In the genomic region with DNA sequence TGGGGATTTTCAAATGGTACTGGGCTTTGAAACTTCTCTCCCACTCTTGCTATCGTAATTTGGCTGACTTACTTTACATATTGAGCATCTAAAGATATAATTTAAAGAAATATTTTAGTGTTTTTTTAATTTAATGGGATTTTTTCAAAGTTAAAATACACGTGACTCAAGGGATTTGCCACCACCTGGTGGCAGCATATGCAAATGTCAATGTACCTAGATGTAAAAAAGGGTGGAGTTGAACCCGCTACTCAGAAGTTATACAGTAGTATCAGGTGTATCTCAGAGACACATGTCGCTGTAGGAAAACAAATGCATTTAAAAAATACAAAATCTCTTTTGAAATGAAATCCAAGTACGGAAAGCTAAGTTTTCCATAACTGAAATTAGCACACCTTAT, we compare ENCODE assay signal across 15 mouse cellular contexts.
A peak's percentile ranks its signal among the peaks of the same experiment; 100 is the strongest.
DNase-seq lines count a peak whose midpoint lies in the region; TF ChIP-seq lines count a peak whose summit lies in the region.
"Had no signal": no experiment of that assay in that cellular context is flagged by ENCODE, and none has a peak within 500 bp of the region (broad histone marks: within the 10 kb centered on the region; RNA-seq: fewer than 3 reads in every experiment).

No protein-coding gene starts in this region.

- peak; percentile 69 for TF ChIP-seq CTCF in layer of hippocampus, adult 2 months (conservative IDR thresholded peaks at IDR 0.05)

- H3K4me3 ChIP-seq in layer of hippocampus, adult 2 months: no peak overlapping the region
- no peak overlapping the region for H3K4me3 ChIP-seq in hindbrain, embryonic 10.5 days
- H3K4me3 ChIP-seq: embryonic facial prominence, embryonic 13.5 days; hindbrain, embryonic 13.5 days; liver, embryonic 13.5 days had no signal

- 81% methylated on average over 5 of the region's 5 CpGs for WGBS in hindbrain, embryonic 10.5 days

- no peak overlapping the region for H3K27ac ChIP-seq in layer of hippocampus, adult 2 months
- no peak overlapping the region for H3K27ac ChIP-seq in hindbrain, embryonic 10.5 days
- H3K27ac ChIP-seq: embryonic facial prominence, embryonic 13.5 days; hindbrain, embryonic 13.5 days; liver, embryonic 13.5 days had no signal

- DNase-seq in layer of hippocampus, adult 2 months (ENCODE audit: low spot score in 2 of 2): no peak
- DNase-seq in layer of hippocampus, postnatal 14 days (ENCODE audit: low spot score in 2 of 2): no peak
- DNase-seq in lung, postnatal 36 days: peak; percentile 50
- DNase-seq in lung, postnatal 14 days: no peak
- DNase-seq in adipocyte (ENCODE audit: low spot score): peak; percentile 30
- DNase-seq in hindbrain, embryonic 10.5 days (ENCODE audit: low spot score): no peak
- no peak for DNase-seq in layer of hippocampus, postnatal 25 days (ENCODE audit: extremely low spot score in 1 of 2, low spot score in 1 of 2)
- DNase-seq: adrenal gland, postnatal 25 days; cerebellum, adult 9-10 months; forebrain, postnatal 0 days; layer of hippocampus, adult 9-11 months; liver, embryonic 13.5 days; right cerebral cortex, adult 18-20 months had no signal

- H3K36me3 ChIP-seq in hindbrain, embryonic 10.5 days: no peaks in the 10 kb centered on the region
- H3K36me3 ChIP-seq: embryonic facial prominence, embryonic 13.5 days; hindbrain, embryonic 13.5 days; liver, embryonic 13.5 days had no signal

- no peaks in the 10 kb centered on the region for H3K9me3 ChIP-seq in hindbrain, embryonic 10.5 days
- H3K9me3 ChIP-seq: embryonic facial prominence, embryonic 13.5 days; hindbrain, embryonic 13.5 days; liver, embryonic 13.5 days had no signal

- no peaks in the 10 kb centered on the region for H3K27me3 ChIP-seq in hindbrain, embryonic 10.5 days (ENCODE audit: insufficient read depth, poor library complexity, severe bottlenecking)
- H3K27me3 ChIP-seq: embryonic facial prominence, embryonic 13.5 days; liver, embryonic 13.5 days had no signal

- H3K4me1 ChIP-seq in hindbrain, embryonic 10.5 days (replicated peaks): 0 out of 2 replicates have a peak, but pooled peaks cover 3% of the 10 kb centered on the region
- H3K4me1 ChIP-seq: liver, embryonic 13.5 days had no signal

Comparison
In these comparisons a context has a peak if more than half of its experiments do, and no peak if none do; other contexts are left out.
1. DNase-seq: peak in lung, postnatal 36 days (single experiment) and adipocyte (single experiment); none in layer of hippocampus, adult 2 months (0 of 2), layer of hippocampus, postnatal 14 days (0 of 2), lung, postnatal 14 days (single experiment), hindbrain, embryonic 10.5 days (single experiment) and layer of hippocampus, postnatal 25 days (0 of 2).